Mouse (Mus musculus) MEL (cell line): Measurements from ENCODE around the gene Iqcj. TPM values are rescaled to one million over a fixed set of nuclear protein-coding genes. Genes with fewer than 3 reads are reported as not detected.
"Not testable (repeated sequence)": the region's sequence is repeated elsewhere in the genome, so short reads cannot be mapped to it uniquely, and the experiment has no call there.

Source experiments
- DNase-seq: peaks from one replicate; pipeline ENCODE4 v3.0.0; 2011; ENCODE audit warnings: low read depth, low spot score
- H3K27ac ChIP-seq: 2 replicates; pipeline ENCODE4 v1.5.1; 2012; ENCODE audit warnings: low read depth, mild to moderate bottlenecking, control low read depth, low read length, moderate library complexity; ENCODE audit not compliant: control insufficient read depth
- H3K27me3 ChIP-seq, 2 experiments: fragments of 150-350 bp in 1 of 2; sonication (generic) in 1 of 2; 2 replicates each; pipeline ENCODE4 v1.6.1; 2012; ENCODE audit warnings: low read length in 2 of 2, mild to moderate bottlenecking in 2 of 2, improper control_type of control experiment in 1 of 2, moderate library complexity in 1 of 2; ENCODE audit not compliant: insufficient read depth in 2 of 2, control insufficient read depth in 1 of 2
- H3K36me3 ChIP-seq, 2 experiments: 2 replicates each; pipeline ENCODE4 v1.6.1; 2012 to 2014; ENCODE audit warnings: low read length in 2 of 2, improper control_type of control experiment in 1 of 2, inconsistent platforms in 1 of 2, mild to moderate bottlenecking in 1 of 2; ENCODE audit not compliant: insufficient read depth in 2 of 2, control insufficient read depth in 1 of 2
- H3K4me1 ChIP-seq, 2 experiments: fragments of 150-350 bp in 1 of 2; sonication (generic) in 1 of 2; 2 replicates each; pipeline ENCODE4 v1.6.1; 2012; ENCODE audit warnings: low read length in 2 of 2, improper control_type of control experiment in 1 of 2, mild to moderate bottlenecking in 1 of 2; ENCODE audit not compliant: insufficient read depth in 2 of 2, control insufficient read depth in 1 of 2
- H3K4me3 ChIP-seq, 2 experiments: fragments of 150-350 bp in 1 of 2; sonication (generic) in 1 of 2; 2 replicates each; pipeline ENCODE4 v1.5.1; 2012; ENCODE audit warnings: low read depth in 2 of 2, low read length in 2 of 2, mild to moderate bottlenecking in 2 of 2, moderate library complexity in 2 of 2, control low read depth in 1 of 2, improper control_type of control experiment in 1 of 2; ENCODE audit not compliant: control insufficient read depth in 1 of 2, insufficient read depth in 1 of 2
- H3K79me2 ChIP-seq: 2 replicates; pipeline ENCODE4 v1.6.1; 2012; ENCODE audit warnings: mild to moderate bottlenecking, low read length, moderate library complexity; ENCODE audit not compliant: control insufficient read depth, poor library complexity, insufficient read depth
- H3K9ac ChIP-seq: 2 replicates; pipeline ENCODE4 v1.6.1; 2012; ENCODE audit warnings: low read depth, mild to moderate bottlenecking, control low read depth, low read length, moderate library complexity; ENCODE audit not compliant: control insufficient read depth, poor library complexity, severe bottlenecking
- H3K9me3 ChIP-seq: fragments of 150-350 bp; sonication (generic); replicated peaks from 2 replicates; pipeline ENCODE4 v1.6.1; 2012; ENCODE audit warnings: mild to moderate bottlenecking, low read length, improper control_type of control experiment, moderate library complexity; ENCODE audit not compliant: insufficient read depth
- BHLHE40 ChIP-seq: IDR thresholded peaks from 2 replicates; pipeline ENCODE4 v1.6.1; 2012; ENCODE audit warnings: low read depth, mild to moderate bottlenecking, inconsistent platforms, low read length, improper control_type of control experiment, borderline replicate concordance
- CHD1 ChIP-seq: IDR thresholded peaks from 2 replicates; pipeline ENCODE4 v1.6.1; 2012; ENCODE audit warnings: low read depth, mild to moderate bottlenecking, inconsistent platforms, low read length, improper control_type of control experiment
- CHD2 ChIP-seq: IDR thresholded peaks from 2 replicates; pipeline ENCODE4 v1.6.1; 2011; ENCODE audit warnings: low read length, improper control_type of control experiment
- CTCF ChIP-seq, 3 experiments: IDR thresholded peaks in 2 of 3; conservative IDR thresholded peaks in 1 of 3; 2 replicates each; pipeline ENCODE4 v1.5.1; 2011 to 2012; ENCODE audit warnings: low read length in 3 of 3, low read depth in 2 of 3, mild to moderate bottlenecking in 2 of 3, improper control_type of control experiment in 1 of 3, inconsistent platforms in 1 of 3, mixed read lengths in 1 of 3, moderate library complexity in 1 of 3; ENCODE audit not compliant: control insufficient read depth in 1 of 3, insufficient read depth in 1 of 3, poor library complexity in 1 of 3, severe bottlenecking in 1 of 3
- E2F4 ChIP-seq: IDR thresholded peaks from 2 replicates; pipeline ENCODE4 v1.6.1; 2011; ENCODE audit warnings: low read depth, low read length, improper control_type of control experiment, borderline replicate concordance
- ELF1 ChIP-seq: IDR thresholded peaks from 2 replicates; pipeline ENCODE4 v1.6.1; 2014; ENCODE audit warnings: low read depth, mild to moderate bottlenecking, inconsistent platforms, low read length, improper control_type of control experiment, moderate library complexity
- GATA1 ChIP-seq: IDR thresholded peaks from 2 replicates; pipeline ENCODE4 v1.6.1; 2011; ENCODE audit warnings: low read depth, low read length, improper control_type of control experiment
- KAT2A ChIP-seq: conservative IDR thresholded peaks from 2 replicates; pipeline ENCODE4 v1.6.1; 2012; ENCODE audit warnings: low read depth, low read length, improper control_type of control experiment, inconsistent platforms
- MAFK ChIP-seq: IDR thresholded peaks from 2 replicates; pipeline ENCODE4 v1.6.1; 2011; ENCODE audit warnings: low read depth, mild to moderate bottlenecking, low read length, improper control_type of control experiment, borderline replicate concordance
- MAX ChIP-seq: IDR thresholded peaks from 2 replicates; pipeline ENCODE4 v1.6.1; 2011; ENCODE audit warnings: low read length, improper control_type of control experiment
- MAZ ChIP-seq: IDR thresholded peaks from 2 replicates; pipeline ENCODE4 v1.6.1; 2012; ENCODE audit warnings: low read depth, mild to moderate bottlenecking, inconsistent platforms, low read length, improper control_type of control experiment
- MEF2A ChIP-seq: IDR thresholded peaks from 2 replicates; pipeline ENCODE4 v1.6.1; 2014; ENCODE audit warnings: low read depth, mild to moderate bottlenecking, inconsistent platforms, low read length, improper control_type of control experiment; ENCODE audit not compliant: poor library complexity, insufficient replicate concordance, severe bottlenecking; ENCODE audit errors: extremely low read depth
- MXI1 ChIP-seq: IDR thresholded peaks from 2 replicates; pipeline ENCODE4 v1.6.1; 2011; ENCODE audit warnings: mild to moderate bottlenecking, low read depth, low read length, improper control_type of control experiment
- NRF1 ChIP-seq: IDR thresholded peaks from 2 replicates; pipeline ENCODE4 v1.6.1; 2014; ENCODE audit warnings: low read depth, mild to moderate bottlenecking, inconsistent platforms, low read length, improper control_type of control experiment, moderate library complexity; ENCODE audit not compliant: poor library complexity, insufficient read depth, severe bottlenecking
- POLR2A ChIP-seq, 2 experiments: IDR thresholded peaks; 2 replicates each; pipeline ENCODE4 v1.6.1; 2011 to 2012; ENCODE audit warnings: low read length in 2 of 2, mild to moderate bottlenecking in 2 of 2, control low read depth in 1 of 2, improper control_type of control experiment in 1 of 2, low read depth in 1 of 2, moderate library complexity in 1 of 2; ENCODE audit not compliant: control insufficient read depth in 1 of 2, insufficient read depth in 1 of 2, poor library complexity in 1 of 2
- RAD21 ChIP-seq: IDR thresholded peaks from 2 replicates; pipeline ENCODE4 v1.6.1; 2011; ENCODE audit warnings: mild to moderate bottlenecking, low read depth, low read length, improper control_type of control experiment
- RCOR1 ChIP-seq: IDR thresholded peaks from 2 replicates; pipeline ENCODE4 v1.6.1; 2012; ENCODE audit warnings: low read depth, mild to moderate bottlenecking, inconsistent platforms, low read length, improper control_type of control experiment
- SIN3A ChIP-seq: IDR thresholded peaks from 2 replicates; pipeline ENCODE4 v1.6.1; 2012; ENCODE audit warnings: low read length, improper control_type of control experiment, inconsistent platforms
- TCF12 ChIP-seq: IDR thresholded peaks from 2 replicates; pipeline ENCODE4 v1.6.1; 2014; ENCODE audit warnings: low read depth, mild to moderate bottlenecking, inconsistent platforms, low read length, improper control_type of control experiment, moderate library complexity
- USF1 ChIP-seq: IDR thresholded peaks from 2 replicates; pipeline ENCODE4 v1.6.1; 2014; ENCODE audit warnings: low read depth, mild to moderate bottlenecking, inconsistent platforms, low read length, improper control_type of control experiment, moderate library complexity
- USF2 ChIP-seq, 2 experiments: IDR thresholded peaks; 2 replicates each; pipeline ENCODE4 v1.6.1; 2011 to 2012; ENCODE audit warnings: improper control_type of control experiment in 2 of 2, low read length in 2 of 2, borderline replicate concordance in 1 of 2, inconsistent platforms in 1 of 2, low read depth in 1 of 2, mild to moderate bottlenecking in 1 of 2; ENCODE audit not compliant: insufficient read depth in 1 of 2
- ZC3H11A ChIP-seq: IDR thresholded peaks from 2 replicates; pipeline ENCODE4 v1.6.1; 2012; ENCODE audit warnings: low read depth, mild to moderate bottlenecking, inconsistent platforms, low read length, improper control_type of control experiment
- ZNF384 ChIP-seq: IDR thresholded peaks from 2 replicates; pipeline ENCODE4 v1.6.1; 2012; ENCODE audit warnings: low read depth, mild to moderate bottlenecking, inconsistent platforms, low read length, improper control_type of control experiment
- polyA plus RNA-seq, 2 experiments: library from polyadenylated mRNA; stranded (reverse) in 1 of 2; unstranded in 1 of 2; fragments of >175 nt in 1 of 2; fragments of >200 nt in 1 of 2; gene quantifications; 2 replicates each; pipeline versions ENCODE4 v1.2.1 to v1.2.4; 2012; ENCODE audit warnings: low replicate concordance in 2 of 2, low read depth in 1 of 2; ENCODE audit not compliant: insufficient read length in 2 of 2, insufficient read depth in 1 of 2, missing spikeins in 1 of 2
- total RNA-seq: library from RNA; depleted of rRNA; stranded (reverse); fragments of 300-350 nt; gene quantifications from 2 replicates; pipeline ENCODE4 v1.2.3, GENCODE M21; 2012

Iqcj gene
- total and polyA plus RNA-seq, 3 experiments = not detected

DNA sequence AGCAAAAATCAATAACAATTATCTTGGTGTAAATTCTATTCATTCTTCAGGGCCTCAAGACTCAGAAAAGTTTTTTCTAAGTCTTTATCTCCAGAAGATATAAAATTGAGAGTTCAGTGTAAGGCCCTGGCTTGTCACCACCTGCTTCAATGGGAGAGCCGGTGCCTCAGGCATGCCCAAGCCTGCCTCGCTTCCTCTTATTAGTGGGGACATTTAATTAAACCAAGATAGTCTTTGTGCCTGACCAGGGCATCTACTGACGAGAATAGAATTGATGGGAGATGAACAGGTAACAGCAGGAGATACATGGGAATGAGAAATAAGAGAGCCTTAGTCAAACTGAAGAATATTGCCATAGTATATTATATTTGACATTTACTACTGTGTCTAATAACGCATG is 200.1 kb downstream of the Iqcj start:
- Histone ChIP-seq H3K4me3 (no peak overlapping the region), H3K36me3 (no peaks in the 10 kb centered on the region), H3K4me1 (no peaks in the 10 kb centered on the region), H3K27ac (no peak overlapping the region), H3K79me2 (no peaks in the 10 kb centered on the region), H3K9me3 (no peaks in the 10 kb centered on the region), H3K27me3 (no peaks in the 10 kb centered on the region), H3K9ac (no peak overlapping the region)
- TF ChIP-seq MAZ (no peak), MEF2A (no peak), MAX (no peak), ZC3H11A (no peak), GATA1 (no peak), NRF1 (no peak), USF1 (no peak), E2F4 (no peak), POLR2A (IDR thresholded peaks at IDR 0.05; ENCODE audit: control insufficient read depth in 1 of 2, insufficient read depth in 1 of 2, low read depth in 1 of 2, low read length in 2 of 2, poor library complexity in 1 of 2) (no peak), CTCF (IDR thresholded peaks at IDR 0.05 in 2 of 3, conservative IDR thresholded peaks at IDR 0.05 in 1 of 3; ENCODE audit: control insufficient read depth in 1 of 3, insufficient read depth in 1 of 3, low read depth in 2 of 3, low read length in 3 of 3, poor library complexity in 1 of 3, severe bottlenecking in 1 of 3) (no peak), SIN3A (no peak), USF2 (IDR thresholded peaks at IDR 0.05; ENCODE audit: borderline replicate concordance in 1 of 2, insufficient read depth in 1 of 2, low read depth in 1 of 2, low read length in 2 of 2) (no peak), ELF1 (no peak), ZNF384 (no peak), TCF12 (no peak)
- TF ChIP-seq, all 39 proteins: peak for 0
- no peak for DNase-seq

GRCm38 (mm10) chr3:68096724-68097431 is 204.9 kb downstream of the Iqcj start:
- Histone ChIP-seq H3K9ac (no peak overlapping the region), H3K36me3 (no peaks in the 10 kb centered on the region), H3K4me1 (no peaks in the 10 kb centered on the region), H3K4me3 (no peak overlapping the region), H3K27ac (no peak overlapping the region), H3K79me2 (no peaks in the 10 kb centered on the region), H3K27me3 (no peaks in the 10 kb centered on the region), H3K9me3 (no peaks in the 10 kb centered on the region)
- no peak for TF ChIP-seq RCOR1
- TF ChIP-seq KAT2A = no peak
- TF ChIP-seq CHD2 = no peak
- no peak for TF ChIP-seq MAZ
- no peak for TF ChIP-seq USF1
- TF ChIP-seq CHD1 = no peak
- TF ChIP-seq MXI1 = no peak
- no peak for TF ChIP-seq RAD21
- TF ChIP-seq MAFK = no peak
- TF ChIP-seq SIN3A = no peak
- no peak for TF ChIP-seq BHLHE40
- DNase-seq = no peak

- not testable (repeated sequence) for H3K27ac ChIP-seq, H3K9ac ChIP-seq, H3K79me2 ChIP-seq, DNase-seq, H3K4me3 ChIP-seq, H3K9me3 ChIP-seq, H3K36me3 ChIP-seq, H3K27me3 ChIP-seq, H3K4me1 ChIP-seq
Measured at GRCm38 (mm10) chr3:68099561-68099960, 207.5 kb downstream of the Iqcj start.
